Mouse (Mus musculus): ENCODE data around the gene Sct. TPM values are rescaled to one million over a fixed set of nuclear protein-coding genes. Genes with fewer than 3 reads are reported as not detected.

Sct gene
- polyA plus RNA-seq, 1 experiment from 2014 or later = 201 TPM

- Histone ChIP-seq H3K36me3 (ENCODE audit: control insufficient read depth, insufficient read depth, low read length) (no peaks in the 10 kb centered on the region), H3K4me2 (ENCODE audit: low read length) (peak within 1 kb of the TSS; percentile 40), H3K27me3 (replicated peaks; ENCODE audit: control insufficient read depth, insufficient read depth, low read length) (0 out of 2 replicates have a peak, but pooled peaks cover 3% of the 10 kb centered on the region), H3K4me1 (replicated peaks; ENCODE audit: control insufficient read depth, insufficient read depth, low read length) (no peaks in the 10 kb centered on the region), H3K9me3 (ENCODE audit: control insufficient read depth, low read length) (no peaks in the 10 kb centered on the region), H3K27ac (ENCODE audit: low read depth) (peak within 1 kb of the TSS; percentile 57), H3K9ac (ENCODE audit: low read length) (0 out of 2 replicates have a peak within 1 kb of the TSS, but pooled peaks have one; percentile 7), H3K4me3 (ENCODE audit: low read depth, low read length) (no peak within 1 kb of the TSS)
- ATAC-seq (replicated peaks; ENCODE audit: low FRiP score, low TSS enrichment, low read depth) (peak; percentile 65), DNase-seq (ENCODE audit: low spot score) (no peak)
- WGBS = 31% methylated on average over 11 of the region's 11 CpGs
These were observed 2.4 kb downstream of the Sct start, which contains the start of gene Cdhr5 for GRCm38 (mm10) chr7:141276546-141276945. Gene Cdhr5, minus strand, starts transcription at chr7:141276786.

- H3K4me1 ChIP-seq (replicated peaks; ENCODE audit: control insufficient read depth, insufficient read depth, low read length) = no peaks in the 10 kb centered on the region
- H3K4me3 ChIP-seq (ENCODE audit: low read depth, low read length) = no peak overlapping the region
- 79% methylated on average over 9 of the region's 9 CpGs for WGBS
- H3K4me2 ChIP-seq (ENCODE audit: low read length) = peak overlapping the region; percentile 40; the same call in 1 of the 2 replicates
- no peaks in the 10 kb centered on the region for H3K9me3 ChIP-seq (ENCODE audit: control insufficient read depth, low read length)
- no peaks in the 10 kb centered on the region for H3K36me3 ChIP-seq (ENCODE audit: control insufficient read depth, insufficient read depth, low read length)
- DNase-seq (ENCODE audit: low spot score) (no peak), ATAC-seq (replicated peaks; ENCODE audit: low FRiP score, low TSS enrichment, low read depth) (no peak)
- no peak overlapping the region for H3K27ac ChIP-seq (ENCODE audit: low read depth)
- no peak overlapping the region for H3K9ac ChIP-seq (ENCODE audit: low read length)
- 0 out of 2 replicates have a peak, but pooled peaks cover 3% of the 10 kb centered on the region for H3K27me3 ChIP-seq (replicated peaks; ENCODE audit: control insufficient read depth, insufficient read depth, low read length)
These were observed 3.6 kb downstream of the Sct start for GRCm38 (mm10) chr7:141275356-141275755.

GRCm38 (mm10) chr7:141270631-141271030 lies 8.3 kb downstream of the Sct start:
- no peak for ATAC-seq (replicated peaks; ENCODE audit: low FRiP score, low TSS enrichment, low read depth)
- Histone ChIP-seq H3K36me3 (ENCODE audit: control insufficient read depth, insufficient read depth, low read length) (no peaks in the 10 kb centered on the region), H3K27ac (ENCODE audit: low read depth) (no peak overlapping the region), H3K9me3 (ENCODE audit: control insufficient read depth, low read length) (no peaks in the 10 kb centered on the region), H3K4me3 (ENCODE audit: low read depth, low read length) (no peak overlapping the region), H3K4me1 (replicated peaks; ENCODE audit: control insufficient read depth, insufficient read depth, low read length) (0 out of 2 replicates have a peak, but pooled peaks cover 4% of the 10 kb centered on the region), H3K4me2 (ENCODE audit: low read length) (no peak overlapping the region), H3K27me3 (replicated peaks; ENCODE audit: control insufficient read depth, insufficient read depth, low read length) (no peaks in the 10 kb centered on the region), H3K9ac (ENCODE audit: low read length) (no peak overlapping the region)
- 83% methylated on average over 3 of the region's 3 CpGs for WGBS
- no peak for DNase-seq (ENCODE audit: low spot score)

- ATAC-seq (replicated peaks; ENCODE audit: low FRiP score, low TSS enrichment, low read depth) (no peak), DNase-seq (ENCODE audit: low spot score) (no peak)
- H3K36me3 ChIP-seq (ENCODE audit: control insufficient read depth, insufficient read depth, low read length) = peaks cover 4% of the 10 kb centered on the region
- peaks cover 9% of the 10 kb centered on the region; the same call in 1 of the 2 replicates for H3K4me1 ChIP-seq (replicated peaks; ENCODE audit: control insufficient read depth, insufficient read depth, low read length)
- no peaks in the 10 kb centered on the region for H3K27me3 ChIP-seq (replicated peaks; ENCODE audit: control insufficient read depth, insufficient read depth, low read length)
- WGBS = 80% methylated on average over 14 of the region's 14 CpGs
- no peak overlapping the region for H3K27ac ChIP-seq (ENCODE audit: low read depth)
- H3K9me3 ChIP-seq (ENCODE audit: control insufficient read depth, low read length) = no peaks in the 10 kb centered on the region
- H3K4me3 ChIP-seq (ENCODE audit: low read depth, low read length) = no peak overlapping the region
- no peak overlapping the region for H3K9ac ChIP-seq (ENCODE audit: low read length)
- H3K4me2 ChIP-seq (ENCODE audit: low read length) = no peak overlapping the region
These were observed 9.7 kb downstream of the Sct start for GRCm38 (mm10) chr7:141269273-141269545.

- no peaks in the 10 kb centered on the region for H3K9me3 ChIP-seq (ENCODE audit: control insufficient read depth, low read length)
- no peak overlapping the region for H3K9ac ChIP-seq (ENCODE audit: low read length)
- H3K4me1 ChIP-seq (replicated peaks; ENCODE audit: control insufficient read depth, insufficient read depth, low read length) = peaks cover 9% of the 10 kb centered on the region; the same call in 1 of the 2 replicates
- 76% methylated on average over 24 of the region's 24 CpGs for WGBS
- DNase-seq (ENCODE audit: low spot score) = no peak
- no peaks in the 10 kb centered on the region for H3K27me3 ChIP-seq (replicated peaks; ENCODE audit: control insufficient read depth, insufficient read depth, low read length)
- no peak for ATAC-seq (replicated peaks; ENCODE audit: low FRiP score, low TSS enrichment, low read depth)
- H3K27ac ChIP-seq (ENCODE audit: low read depth) = no peak overlapping the region
- H3K4me3 ChIP-seq (ENCODE audit: low read depth, low read length) = no peak overlapping the region
- peaks cover 9% of the 10 kb centered on the region for H3K36me3 ChIP-seq (ENCODE audit: control insufficient read depth, insufficient read depth, low read length)
- no peak overlapping the region for H3K4me2 ChIP-seq (ENCODE audit: low read length)
These were observed 10.3 kb downstream of the Sct start for GRCm38 (mm10) chr7:141268466-141269272.

- Histone ChIP-seq H3K9ac (ENCODE audit: low read length) (peak within 1 kb of the TSS; percentile 52), H3K9me3 (ENCODE audit: control insufficient read depth, low read length) (no peaks in the 10 kb centered on the region), H3K27me3 (replicated peaks; ENCODE audit: control insufficient read depth, insufficient read depth, low read length) (no peaks in the 10 kb centered on the region), H3K4me1 (replicated peaks; ENCODE audit: control insufficient read depth, insufficient read depth, low read length) (peaks cover 9% of the 10 kb centered on the region; the same call in 1 of the 2 replicates), H3K4me2 (ENCODE audit: low read length) (peak within 1 kb of the TSS; percentile 87), H3K4me3 (ENCODE audit: low read depth, low read length) (peak within 1 kb of the TSS; percentile 48), H3K27ac (ENCODE audit: low read depth) (no peak within 1 kb of the TSS), H3K36me3 (ENCODE audit: control insufficient read depth, insufficient read depth, low read length) (peaks cover 36% of the 10 kb centered on the region)
- ATAC-seq (replicated peaks; ENCODE audit: low FRiP score, low TSS enrichment, low read depth) = peak; percentile 57; the same call in 1 of the 2 replicates
- DNase-seq (ENCODE audit: low spot score) = peak; percentile 78
- WGBS = 11% methylated on average over 25 of the region's 25 CpGs
These were observed 13.0 kb downstream of the Sct start, which contains the start of gene Irf7 for GRCm38 (mm10) chr7:141265739-141266561. Gene Irf7, minus strand, starts transcription at chr7:141266481.

GRCm38 (mm10) chr7:141265411-141265738 lies 13.6 kb downstream of the Sct start:
- H3K36me3 ChIP-seq (ENCODE audit: control insufficient read depth, insufficient read depth, low read length) = peaks cover 42% of the 10 kb centered on the region
- peaks cover 9% of the 10 kb centered on the region; the same call in 1 of the 2 replicates for H3K4me1 ChIP-seq (replicated peaks; ENCODE audit: control insufficient read depth, insufficient read depth, low read length)
- no peak overlapping the region for H3K4me3 ChIP-seq (ENCODE audit: low read depth, low read length)
- peak overlapping the region; percentile 87; the same call in 1 of the 2 replicates for H3K4me2 ChIP-seq (ENCODE audit: low read length)
- no peaks in the 10 kb centered on the region for H3K27me3 ChIP-seq (replicated peaks; ENCODE audit: control insufficient read depth, insufficient read depth, low read length)
- ATAC-seq (replicated peaks; ENCODE audit: low FRiP score, low TSS enrichment, low read depth) = 0 out of 2 replicates have a peak, but pooled peaks have one; percentile 18
- H3K9me3 ChIP-seq (ENCODE audit: control insufficient read depth, low read length) = no peaks in the 10 kb centered on the region
- H3K9ac ChIP-seq (ENCODE audit: low read length) = no peak overlapping the region
- no peak for DNase-seq (ENCODE audit: low spot score)
- WGBS = 40% methylated on average over 11 of the region's 11 CpGs
- H3K27ac ChIP-seq (ENCODE audit: low read depth) = no peak overlapping the region

GRCm38 (mm10) chr7:141264761-141265410 lies 14.0 kb downstream of the Sct start:
- Histone ChIP-seq H3K4me3 (ENCODE audit: low read depth, low read length) (no peak overlapping the region), H3K9me3 (ENCODE audit: control insufficient read depth, low read length) (no peaks in the 10 kb centered on the region), H3K4me1 (replicated peaks; ENCODE audit: control insufficient read depth, insufficient read depth, low read length) (peaks cover 9% of the 10 kb centered on the region; the same call in 1 of the 2 replicates), H3K27me3 (replicated peaks; ENCODE audit: control insufficient read depth, insufficient read depth, low read length) (no peaks in the 10 kb centered on the region), H3K9ac (ENCODE audit: low read length) (no peak overlapping the region), H3K4me2 (ENCODE audit: low read length) (peak overlapping the region; percentile 87; the same call in 1 of the 2 replicates), H3K27ac (ENCODE audit: low read depth) (no peak overlapping the region), H3K36me3 (ENCODE audit: control insufficient read depth, insufficient read depth, low read length) (peaks cover 47% of the 10 kb centered on the region)
- 29% methylated on average over 12 of the region's 12 CpGs for WGBS
- ATAC-seq (replicated peaks; ENCODE audit: low FRiP score, low TSS enrichment, low read depth) (peak; percentile 47), DNase-seq (ENCODE audit: low spot score) (peak; percentile 66)
